Mouse (Mus musculus): ENCODE data around the gene Sumo1. TPM values are rescaled to one million over a fixed set of nuclear protein-coding genes. Genes with fewer than 3 reads are reported as not detected.

Gene Sumo1
- total and polyA plus RNA-seq, 3 experiments: 122 to 505 (median 296) TPM

DNA sequence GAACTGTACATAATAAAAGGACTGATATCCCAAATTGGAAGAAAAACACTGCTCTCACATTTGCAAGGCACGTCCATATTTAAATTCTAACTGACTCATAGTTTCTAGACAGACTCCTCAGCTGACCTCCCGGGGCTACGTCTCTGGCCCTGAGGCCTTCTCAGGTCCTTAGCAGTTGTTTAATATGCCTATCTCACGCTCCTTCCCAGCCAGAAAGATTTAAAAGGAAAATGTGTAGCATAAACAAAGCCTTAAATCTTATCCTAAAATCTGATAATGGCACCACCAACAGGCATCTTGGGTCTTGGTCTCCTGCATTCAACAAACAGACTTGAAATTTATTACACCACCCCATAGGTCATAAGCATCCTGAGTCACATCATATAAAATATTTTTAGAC is 91.9 kb downstream of the Sumo1 start:
- Histone ChIP-seq H3K36me3 (replicated peaks in 1 of 2; ENCODE audit: control insufficient read depth in 1 of 2, insufficient read depth in 1 of 2, low read length in 1 of 2) (no peaks in the 10 kb centered on the region), H3K4me1 (ENCODE audit: control insufficient read depth in 1 of 2, insufficient read depth in 2 of 2) (peaks cover 4 to 19% of the 10 kb centered on the region in 2 experiments; a peak in 3 of 4 replicates), H3K9ac (ENCODE audit: insufficient read depth, low read depth) (no peak overlapping the region), H3K4me3 (replicated peaks in 1 of 3; ENCODE audit: low read depth in 2 of 3, low read length in 2 of 3, poor library complexity in 1 of 3) (no peak overlapping the region), H3K9me3 (replicated peaks; ENCODE audit: low read length) (no peaks in the 10 kb centered on the region), H3K4me2 (ENCODE audit: insufficient read depth, low read depth, poor library complexity, severe bottlenecking) (no peak overlapping the region), H3K79me2 (replicated peaks; ENCODE audit: control insufficient read depth, extremely low read depth, insufficient read depth, poor library complexity, severe bottlenecking) (no peaks in the 10 kb centered on the region), H3K27ac (ENCODE audit: insufficient read depth, low read depth) (no peak overlapping the region), H3K27me3 (replicated peaks) (no peaks in the 10 kb centered on the region)
- in situ Hi-C loops (cut with MboI; ENCODE audit: low pct_ligation_motif_present, low pct_unique_long_range_greater_than_20kb, low sequenced_read_pairs) (no loop called here), dilution Hi-C loops (cut with MboI; ENCODE audit: extremely low pct_ligation_motif_present, extremely low pct_unique_long_range_greater_than_20kb, low sequenced_read_pairs) (no loop called here)
- DNase-seq (ENCODE audit: extremely low read depth): no peak
- TF ChIP-seq BHLHE40 (IDR thresholded peaks at IDR 0.05; ENCODE audit: low read depth, low read length): peak; percentile 32; the same call in 1 of the 2 replicates
- TF ChIP-seq NELFE (IDR thresholded peaks at IDR 0.05; ENCODE audit: low read depth, low read length): no peak

DNA sequence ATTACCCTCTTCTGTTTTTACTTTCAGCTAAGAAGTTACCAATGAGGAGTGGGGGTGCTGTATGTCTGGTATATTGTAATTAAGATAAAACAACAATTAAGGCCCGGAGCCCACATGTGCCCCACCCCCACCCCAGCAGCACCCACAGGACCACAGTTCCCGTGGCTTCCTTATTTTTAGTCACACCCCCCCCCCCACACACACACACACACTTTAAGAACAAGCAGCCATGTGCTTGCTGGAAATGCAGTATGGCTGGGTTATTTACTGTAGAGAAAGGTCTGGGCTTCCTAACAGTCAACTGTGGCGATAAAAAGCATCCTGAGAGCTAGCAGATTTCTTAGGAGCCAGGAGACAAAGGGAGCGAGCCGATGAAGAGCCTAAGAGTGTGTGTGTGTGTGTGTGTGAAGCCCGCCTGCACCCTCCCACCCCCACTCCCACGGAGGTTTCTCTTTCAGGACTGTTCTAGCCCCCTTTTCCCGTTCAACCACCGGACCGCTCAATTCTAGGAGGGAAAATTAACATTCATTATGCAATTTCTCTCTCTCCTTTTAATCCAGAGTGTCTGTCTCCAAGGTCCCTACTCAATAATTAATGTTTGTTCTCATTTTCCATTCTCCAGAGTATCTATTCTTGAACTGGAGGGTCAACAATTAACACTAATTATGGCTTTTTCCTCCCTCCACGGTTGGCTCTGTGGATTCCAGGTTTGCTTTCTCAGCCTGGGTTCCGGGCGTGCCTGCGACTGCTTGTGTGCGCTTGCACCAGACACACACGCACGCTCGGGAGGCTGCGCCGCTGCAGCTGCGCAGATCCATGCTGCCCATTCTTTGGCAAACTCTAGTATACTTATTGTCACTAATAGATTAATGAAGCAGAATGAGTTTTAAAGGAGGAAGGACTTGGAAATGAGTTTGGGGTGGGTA is 96.1 kb downstream of the Sumo1 start:
- peaks cover 4 to 24% of the 10 kb centered on the region in 2 experiments; a peak in 3 of 4 replicates for H3K4me1 ChIP-seq (ENCODE audit: control insufficient read depth in 1 of 2, insufficient read depth in 2 of 2)
- no peak for TF ChIP-seq SIN3A (IDR thresholded peaks at IDR 0.05; ENCODE audit: low read length)
- TF ChIP-seq POLR2AphosphoS2 (IDR thresholded peaks at IDR 0.05; ENCODE audit: low read depth, low read length): no peak
- TF ChIP-seq NELFE (IDR thresholded peaks at IDR 0.05; ENCODE audit: low read depth, low read length): no peak
- TF ChIP-seq TCF12 (IDR thresholded peaks at IDR 0.05; ENCODE audit: low read depth, low read length): no peak
- TF ChIP-seq IRF4 (IDR thresholded peaks at IDR 0.05; ENCODE audit: low read depth, low read length): no peak
- TF ChIP-seq MAFK (IDR thresholded peaks at IDR 0.05; ENCODE audit: insufficient replicate concordance, low read length): no peak
- TF ChIP-seq MAZ (IDR thresholded peaks at IDR 0.05; ENCODE audit: low read depth, low read length): no peak
- TF ChIP-seq JUN (IDR thresholded peaks at IDR 0.05; ENCODE audit: insufficient read depth, low read depth, low read length): no peak
- TF ChIP-seq GABPA (IDR thresholded peaks at IDR 0.05; ENCODE audit: insufficient replicate concordance, low read depth, low read length): no peak
- TF ChIP-seq CHD2 (IDR thresholded peaks at IDR 0.05; ENCODE audit: low read length): no peak
- no peak for TF ChIP-seq ZMIZ1 (IDR thresholded peaks at IDR 0.05; ENCODE audit: low read depth, low read length)
- TF ChIP-seq SMC3 (IDR thresholded peaks at IDR 0.05; ENCODE audit: low read depth, low read length): no peak
- no peak for TF ChIP-seq JUND (conservative IDR thresholded peaks at IDR 0.05; ENCODE audit: low read depth, low read length)
- TF ChIP-seq USF1 (IDR thresholded peaks at IDR 0.05; ENCODE audit: low read depth, low read length): no peak
- TF ChIP-seq UBTF (IDR thresholded peaks at IDR 0.05; ENCODE audit: low read depth, low read length): no peak
- no peak for TF ChIP-seq ZKSCAN1 (IDR thresholded peaks at IDR 0.05; ENCODE audit: borderline replicate concordance, low read depth, low read length)
- no peak for TF ChIP-seq ZC3H11A (IDR thresholded peaks at IDR 0.05; ENCODE audit: low read depth, low read length)
- no peak for TF ChIP-seq NRF1 (IDR thresholded peaks at IDR 0.05; ENCODE audit: low read depth, low read length)
- in situ Hi-C loops (cut with MboI; ENCODE audit: low pct_ligation_motif_present, low pct_unique_long_range_greater_than_20kb, low sequenced_read_pairs) (no loop called here), dilution Hi-C loops (cut with MboI; ENCODE audit: extremely low pct_ligation_motif_present, extremely low pct_unique_long_range_greater_than_20kb, low sequenced_read_pairs) (no loop called here)
- H3K9me3 ChIP-seq (replicated peaks; ENCODE audit: low read length): no peaks in the 10 kb centered on the region
- no peak for DNase-seq (ENCODE audit: extremely low read depth)
- H3K27me3 ChIP-seq (replicated peaks): no peaks in the 10 kb centered on the region
- no peak overlapping the region for H3K9ac ChIP-seq (ENCODE audit: insufficient read depth, low read depth)
- H3K27ac ChIP-seq (ENCODE audit: insufficient read depth, low read depth): no peak overlapping the region
- H3K4me3 ChIP-seq (replicated peaks in 1 of 3; ENCODE audit: low read depth in 2 of 3, low read length in 2 of 3, poor library complexity in 1 of 3): no peak overlapping the region
- no peak overlapping the region for H3K4me2 ChIP-seq (ENCODE audit: insufficient read depth, low read depth, poor library complexity, severe bottlenecking)
- no peaks in the 10 kb centered on the region for H3K79me2 ChIP-seq (replicated peaks; ENCODE audit: control insufficient read depth, extremely low read depth, insufficient read depth, poor library complexity, severe bottlenecking)
- H3K36me3 ChIP-seq (replicated peaks in 1 of 2; ENCODE audit: control insufficient read depth in 1 of 2, insufficient read depth in 1 of 2, low read length in 1 of 2): no peaks in the 10 kb centered on the region
